15 mouse cellular contexts compared by ENCODE assay signal in genomic region chrX:166358955-166359354, GRCm38 (mm10).
"Had no signal": no experiment of that assay in that cellular context is flagged by ENCODE, and none has a peak within 500 bp of the region (broad histone marks: within the 10 kb centered on the region; RNA-seq: fewer than 3 reads in every experiment).

No protein-coding gene starts in this region.

- H3K4me3 ChIP-seq: midbrain, embryonic 10.5 days; myocyte; neural tube, embryonic 13.5 days; stomach, embryonic 15.5 days had no signal

- H3K4me1 ChIP-seq: midbrain, embryonic 10.5 days; neural tube, embryonic 13.5 days; stomach, embryonic 15.5 days had no signal

- H3K27me3 ChIP-seq: stomach, embryonic 15.5 days had no signal

- DNase-seq: lung, adult 18-20 months; lung, embryonic 14.5 days; lung, postnatal 10 days; lung, postnatal 4 days; midbrain, embryonic 14.5 days; right cerebral cortex, postnatal 14 days; thymus, adult 2 months; thymus, postnatal 25 days; thymus, postnatal 4 days had no signal

- H3K9ac ChIP-seq: lung, embryonic 14.5 days; neural tube, embryonic 13.5 days; stomach, embryonic 15.5 days had no signal

- H3K36me3 ChIP-seq: neural tube, embryonic 13.5 days; stomach, embryonic 15.5 days had no signal

- H3K9me3 ChIP-seq: midbrain, embryonic 10.5 days; neural tube, embryonic 13.5 days; stomach, embryonic 15.5 days had no signal

- ATAC-seq: midbrain, embryonic 16.5 days had no signal

- H3K27ac ChIP-seq: midbrain, embryonic 10.5 days; neural tube, embryonic 13.5 days; stomach, embryonic 15.5 days; stomach, postnatal 0 days had no signal

- H3K4me2 ChIP-seq: lung, embryonic 14.5 days; neural tube, embryonic 13.5 days; stomach, embryonic 15.5 days had no signal
